Mouse (Mus musculus) embryonic fibroblast, embryonic 13.5 days (primary cell): ENCODE measurements at regions not wholly inside any gene's neighbourhood (a gene's known extent, or its start where the extent isn't known, plus 50 kb on each side); places are given as distances from the start of the nearest gene placed in this dataset.

Experiments
- CTCF ChIP-seq: IDR thresholded peaks from 2 replicates; pipeline ENCODE4 v1.5.1; 2011; ENCODE audit warnings: mild to moderate bottlenecking, control low read depth, low read length, moderate library complexity, borderline replicate concordance; ENCODE audit not compliant: insufficient read depth
- POLR2A ChIP-seq: IDR thresholded peaks from 2 replicates; pipeline ENCODE4 v1.6.1; 2011; ENCODE audit warnings: low read depth, mild to moderate bottlenecking, control low read depth, low read length, moderate library complexity

DNA sequence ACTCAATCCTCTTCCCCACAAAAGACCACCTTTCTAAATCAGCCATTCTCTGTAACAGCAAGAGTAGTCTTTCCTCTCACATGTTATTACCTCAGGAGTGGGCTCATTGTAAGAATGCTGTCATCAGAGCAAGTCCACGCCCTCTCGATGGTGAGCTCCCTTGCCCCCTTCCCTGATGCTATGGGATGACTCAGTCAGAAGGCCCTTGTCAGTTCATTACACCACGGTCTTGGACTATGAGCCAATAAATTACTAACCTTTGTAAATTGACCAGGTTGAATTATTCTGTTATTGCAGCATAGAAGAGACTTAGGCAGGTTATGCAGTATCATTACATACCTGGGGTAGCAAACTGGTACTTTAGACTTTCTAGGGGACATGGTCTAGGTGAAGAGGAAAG lies 237.4 kb upstream of the Klf4 start:
- no peak for TF ChIP-seq CTCF
- no peak for TF ChIP-seq POLR2A
